Mouse (Mus musculus) thymus, postnatal 0 days (tissue): ENCODE measurements around the gene Kctd11. TPM values are rescaled to one million over a fixed set of nuclear protein-coding genes. Genes with fewer than 3 reads are reported as not detected.

Experiments used
- DNase-seq: peaks from one replicate; pipeline ENCODE4 v3.0.0-alpha.2; 2015; ENCODE audit warnings: low spot score
- polyA plus RNA-seq: library from polyadenylated mRNA; unstranded; fragments of >200 nt; fragmentation: Nextera tagmentation; extraction: Ambion mirVana; gene quantifications from 2 replicates; pipeline ENCODE4 v1.2.1, GENCODE M21; 2015

The Kctd11 gene
- polyA plus RNA-seq, 1 experiment from 2014 or later, result 1.7 TPM

- DNase-seq, result no peak
These were observed 31.7 kb upstream of the Kctd11 start for GRCm38 (mm10) chr11:69912716-69913530.

- no peak for DNase-seq
These were observed 30.5 kb upstream of the Kctd11 start for GRCm38 (mm10) chr11:69911701-69912100.

GRCm38 (mm10) chr11:69910781-69911560 is 29.8 kb upstream of the Kctd11 start:
- no peak for DNase-seq

GRCm38 (mm10) chr11:69910177-69910576 is 29.0 kb upstream of the Kctd11 start:
- DNase-seq, result no peak

- DNase-seq, result no peak
These were observed 28.0 kb upstream of the Kctd11 start for GRCm38 (mm10) chr11:69909174-69909573.

- DNase-seq, result no peak
These were observed 27.4 kb upstream of the Kctd11 start for GRCm38 (mm10) chr11:69908645-69909044.

GRCm38 (mm10) chr11:69904311-69904710 is 23.1 kb upstream of the Kctd11 start:
- DNase-seq, result no peak

GRCm38 (mm10) chr11:69902972-69903371 is 21.8 kb upstream of the Kctd11 start:
- no peak for DNase-seq

GRCm38 (mm10) chr11:69901993-69902392 is 20.8 kb upstream of the Kctd11 start:
- no peak for DNase-seq

GRCm38 (mm10) chr11:69901406-69901846 is 20.2 kb upstream of the Kctd11 start:
- peak; percentile 98 for DNase-seq

GRCm38 (mm10) chr11:69900471-69901405 is 19.5 kb upstream of the Kctd11 start, which contains the start of the genes 2810408A11Rik and Neurl4:
Gene 2810408A11Rik (minus strand): TSS chr11:69900987.
Gene Neurl4 (plus strand): TSS chr11:69901072.
- DNase-seq, result peak; percentile 96

GRCm38 (mm10) chr11:69899870-69900269 is 18.7 kb upstream of the Kctd11 start:
- DNase-seq, result no peak

GRCm38 (mm10) chr11:69895291-69895690 is 14.1 kb upstream of the Kctd11 start, which contains the start of gene Acap1:
Gene Acap1 (minus strand): TSS chr11:69895539.
- peak; percentile 81 for DNase-seq

GRCm38 (mm10) chr11:69894671-69895070 is 13.5 kb upstream of the Kctd11 start:
- peak; percentile 88 for DNase-seq

- DNase-seq, result no peak
These were observed 10.3 kb upstream of the Kctd11 start for GRCm38 (mm10) chr11:69891482-69891881.

- no peak for DNase-seq
These were observed 5.9 kb upstream of the Kctd11 start for GRCm38 (mm10) chr11:69886907-69887635.

- DNase-seq, result no peak
These were observed 3.5 kb upstream of the Kctd11 start for GRCm38 (mm10) chr11:69884663-69885062.

- no peak for DNase-seq
These were observed 3.0 kb upstream of the Kctd11 start for GRCm38 (mm10) chr11:69884240-69884639.

GRCm38 (mm10) chr11:69883527-69884151 is 2.4 kb upstream of the Kctd11 start:
- no peak for DNase-seq

GRCm38 (mm10) chr11:69883066-69883465 is 1.9 kb upstream of the Kctd11 start:
- DNase-seq, result peak; percentile 59
